32 mouse cellular contexts compared by ENCODE assay signal in genomic region chr8:71388267-71388666, GRCm38 (mm10). TPM values are rescaled to one million over a fixed set of nuclear protein-coding genes. Genes with fewer than 3 reads are reported as not detected.
DNase-seq lines count a peak whose midpoint lies in the region; ATAC-seq and TF ChIP-seq lines count a peak whose summit lies in the region.
"Had no signal": no experiment of that assay in that cellular context is flagged by ENCODE, and none has a peak within 500 bp of the region (broad histone marks: within the 10 kb centered on the region; RNA-seq: fewer than 3 reads in every experiment).

No protein-coding gene starts in this region.

- no peak for TF ChIP-seq CTCF in gastrocnemius, adult 2 months (IDR thresholded peaks at IDR 0.05)
- TF ChIP-seq CTCF in liver, adult 2 months (IDR thresholded peaks at IDR 0.05; ENCODE audit: low read depth, low read length): no peak
- no peak for TF ChIP-seq CTCF in liver, postnatal 0 days (IDR thresholded peaks at IDR 0.05; ENCODE audit: low read depth)
- no peak for TF ChIP-seq CTCF in stomach, postnatal 0 days (IDR thresholded peaks at IDR 0.05; ENCODE audit: low read depth)

- ATAC-seq in liver, postnatal 0 days: no peak
- ATAC-seq in granulocyte monocyte progenitor cell, adult 5-6 weeks (replicated peaks; ENCODE audit: poor library complexity, severe bottlenecking): peak; percentile 55
- ATAC-seq in megakaryocyte, adult 5-6 weeks (ENCODE audit: poor library complexity, severe bottlenecking): peak; percentile 73
- ATAC-seq in stomach, postnatal 0 days (ENCODE audit: low FRiP score, low TSS enrichment): no peak
- ATAC-seq: forebrain, embryonic 16.5 days; hindbrain, postnatal 0 days; intestine, embryonic 15.5 days; Patski had no signal

- H3K4me3 ChIP-seq in gastrocnemius, adult 2 months: no peak overlapping the region
- no peak overlapping the region for H3K4me3 ChIP-seq in liver, adult 2 months (ENCODE audit: insufficient read depth, low read depth, low read length)
- H3K4me3 ChIP-seq in liver, postnatal 0 days (ENCODE audit: low read depth, low read length): no peak overlapping the region
- H3K4me3 ChIP-seq in stomach, postnatal 0 days (ENCODE audit: low read depth, low read length): no peak overlapping the region
- H3K4me3 ChIP-seq: embryonic facial prominence, embryonic 13.5 days; forebrain, embryonic 10.5 days; heart, embryonic 15.5 days; hindbrain, embryonic 12.5 days; intestine, embryonic 15.5 days; limb, embryonic 12.5 days; myocyte; neural tube, embryonic 13.5 days had no signal

- H3K9me3 ChIP-seq in liver, postnatal 0 days (ENCODE audit: low read length): no peaks in the 10 kb centered on the region
- H3K9me3 ChIP-seq in stomach, postnatal 0 days (ENCODE audit: control insufficient read depth, low read length): no peaks in the 10 kb centered on the region
- H3K9me3 ChIP-seq: embryonic facial prominence, embryonic 13.5 days; forebrain, embryonic 10.5 days; G1E; heart, embryonic 15.5 days; hindbrain, embryonic 12.5 days; intestine, embryonic 15.5 days; limb, embryonic 12.5 days; neural tube, embryonic 13.5 days had no signal

- H3K4me2 ChIP-seq in liver, postnatal 0 days (ENCODE audit: low read depth, low read length): no peak overlapping the region
- no peak overlapping the region for H3K4me2 ChIP-seq in stomach, postnatal 0 days (replicated peaks; ENCODE audit: low read depth)
- H3K4me2 ChIP-seq: embryonic facial prominence, embryonic 13.5 days; heart, embryonic 15.5 days; hindbrain, embryonic 12.5 days; intestine, embryonic 15.5 days; limb, embryonic 12.5 days; liver, embryonic 11.5 days; midbrain, embryonic 11.5 days; neural tube, embryonic 13.5 days had no signal

- intact Hi-C loops in gastrocnemius, adult 2 months (cut with DNase I): no loop called here
- intact Hi-C loops in gastrocnemius, postnatal 14 days (cut with DNase I; ENCODE audit: low total_unique reads): no loop called here

- no peak for TF ChIP-seq EP300 in liver, postnatal 0 days (IDR thresholded peaks at IDR 0.05; ENCODE audit: low read depth)
- no peak for TF ChIP-seq EP300 in stomach, postnatal 0 days (optimal IDR thresholded peaks at IDR 0.05)

- no peak overlapping the region for H3K9ac ChIP-seq in liver, adult 2 months (ENCODE audit: low read depth, low read length)
- H3K9ac ChIP-seq in liver, postnatal 0 days (replicated peaks): no peak overlapping the region
- no peak overlapping the region for H3K9ac ChIP-seq in stomach, postnatal 0 days (ENCODE audit: low read length)
- H3K9ac ChIP-seq: embryonic facial prominence, embryonic 13.5 days; heart, embryonic 15.5 days; hindbrain, embryonic 12.5 days; intestine, embryonic 15.5 days; limb, embryonic 12.5 days; neural tube, embryonic 13.5 days had no signal

- 56% methylated on average over 1 of the region's 1 CpGs for WGBS in liver, adult 2 months
- WGBS in liver, postnatal 0 days (ENCODE audit: insufficient replicate concordance): 30% methylated on average over 1 of the region's 1 CpGs
- WGBS in stomach, postnatal 0 days: 41% methylated on average over 1 of the region's 1 CpGs

- DNase-seq in gastrocnemius, adult 2 months: no peak
- no peak for DNase-seq in gastrocnemius, postnatal 14 days
- DNase-seq in liver, adult 2 months (ENCODE audit: extremely low read depth, low read depth, low spot score): peak; percentile 23
- DNase-seq in liver, postnatal 0 days: no peak
- no peak for DNase-seq in stomach, postnatal 0 days (ENCODE audit: low spot score)
- no peak for DNase-seq in frontal cortex, postnatal 25 days (ENCODE audit: low spot score in 2 of 2)
- DNase-seq: adrenal gland, postnatal 10 days; cerebellum, postnatal 10 days; gastrocnemius, postnatal 10 days; kidney, adult 8-10 months; kidney, postnatal 10 days; layer of hippocampus, adult 9-11 months; right cerebral cortex, postnatal 4 days; thymus, postnatal 25 days had no signal

- no peaks in the 10 kb centered on the region for H3K79me2 ChIP-seq in liver, adult 2 months (ENCODE audit: control insufficient read depth, insufficient read depth, low read length)

- no peak for TF ChIP-seq POLR2A in liver, adult 2 months (IDR thresholded peaks at IDR 0.05; ENCODE audit: extremely low read depth, insufficient read depth, low read length)

- H3K27ac ChIP-seq in gastrocnemius, adult 2 months: peak overlapping the region; percentile 70
- H3K27ac ChIP-seq in liver, adult 2 months (replicated peaks; ENCODE audit: insufficient read depth, low read depth, low read length): no peak overlapping the region
- no peak overlapping the region for H3K27ac ChIP-seq in liver, postnatal 0 days (ENCODE audit: low read depth)
- H3K27ac ChIP-seq in stomach, postnatal 0 days (replicated peaks): no peak overlapping the region
- H3K27ac ChIP-seq: embryonic facial prominence, embryonic 13.5 days; forebrain, embryonic 10.5 days; heart, embryonic 15.5 days; hindbrain, embryonic 12.5 days; hindbrain, postnatal 0 days; intestine, embryonic 15.5 days; limb, embryonic 12.5 days; neural tube, embryonic 13.5 days had no signal

- H3K4me1 ChIP-seq in liver, adult 2 months (ENCODE audit: control insufficient read depth, insufficient read depth, low read length): peaks cover 9% of the 10 kb centered on the region; the same call in 1 of the 2 replicates
- peaks cover 9% of the 10 kb centered on the region for H3K4me1 ChIP-seq in liver, postnatal 0 days (ENCODE audit: insufficient read depth)
- H3K4me1 ChIP-seq in stomach, postnatal 0 days (replicated peaks; ENCODE audit: control insufficient read depth, insufficient read depth): no peaks in the 10 kb centered on the region; the same call in 1 of the 2 replicates
- H3K4me1 ChIP-seq: hindbrain, embryonic 12.5 days had no signal

- H3K27me3 ChIP-seq in liver, adult 2 months (ENCODE audit: control insufficient read depth, insufficient read depth, low read length): no peaks in the 10 kb centered on the region
- H3K27me3 ChIP-seq in liver, postnatal 0 days (ENCODE audit: insufficient read depth, low read length): no peaks in the 10 kb centered on the region
- no peaks in the 10 kb centered on the region for H3K27me3 ChIP-seq in stomach, postnatal 0 days (ENCODE audit: control insufficient read depth, insufficient read depth, low read length)
- H3K27me3 ChIP-seq: embryonic facial prominence, embryonic 13.5 days; heart, embryonic 15.5 days; hindbrain, embryonic 12.5 days; intestine, embryonic 15.5 days; limb, embryonic 12.5 days; neural tube, embryonic 13.5 days; Patski had no signal

- H3K36me3 ChIP-seq in liver, adult 2 months (ENCODE audit: control insufficient read depth, insufficient read depth, low read length): no peaks in the 10 kb centered on the region
- H3K36me3 ChIP-seq in liver, postnatal 0 days (replicated peaks; ENCODE audit: insufficient read depth, low read length): no peaks in the 10 kb centered on the region
- no peaks in the 10 kb centered on the region for H3K36me3 ChIP-seq in stomach, postnatal 0 days (ENCODE audit: control insufficient read depth, insufficient read depth, low read length)
- H3K36me3 ChIP-seq: embryonic facial prominence, embryonic 13.5 days; forebrain, embryonic 10.5 days; G1E; heart, embryonic 15.5 days; hindbrain, embryonic 12.5 days; intestine, embryonic 15.5 days; limb, embryonic 12.5 days; neural tube, embryonic 13.5 days had no signal

RNA-seq across cellular contexts. Expression of gene Nr2f6, which starts 6.5 kb away (rescaled TPM):
- 10 to 100 TPM; 19.6 to 21.9 TPM for total RNA-seq in gastrocnemius, adult 2 months (2021)
- 10 to 100 TPM; 16.0 to 21.5 TPM for total RNA-seq in gastrocnemius, postnatal 14 days (2021)
- total RNA-seq in liver, adult 2 months (2014; rRNA removed): 73.9 and 117 TPM in 2 replicates
- 319 and 341 TPM in 2 replicates for polyA plus RNA-seq in liver, adult 2 months (2012; rRNA removed)
- 38.0 and 46.6 TPM in 2 replicates for polyA plus RNA-seq in liver, postnatal 0 days (2015; fragmentation: Nextera tagmentation; extraction: Ambion mirVana)
- 1.3 and 7.5 TPM in 2 replicates for total RNA-seq in granulocyte monocyte progenitor cell, adult 5-6 weeks (2014; fragmentation: Nextera tagmentation)
- 3.3 and 4.1 TPM in 2 replicates for total RNA-seq in granulocyte monocyte progenitor cell, adult 5-6 weeks (2017)
- 8.2 and 13.8 TPM in 2 replicates for total RNA-seq in megakaryocyte, adult 5-6 weeks (2015)
- total RNA-seq in megakaryocyte, adult 5-6 weeks (2017): 6.9 and 9.1 TPM in 2 replicates
- 47.0 and 56.1 TPM in 2 replicates for polyA plus RNA-seq in stomach, postnatal 0 days (2015; fragmentation: Nextera tagmentation; extraction: Ambion mirVana)

RNA-seq across cellular contexts. Expression of gene Ushbp1, which starts 7.3 kb away (rescaled TPM):
- total RNA-seq in gastrocnemius, adult 2 months (2021): 1 to 10 TPM; 6.4 to 9.3 TPM
- 10 to 100 TPM; 11.0 to 12.9 TPM for total RNA-seq in gastrocnemius, postnatal 14 days (2021)
- 7.9 and 9.7 TPM in 2 replicates for total RNA-seq in liver, adult 2 months (2014; rRNA removed)
- 7.9 and 13.6 TPM in 2 replicates for polyA plus RNA-seq in liver, adult 2 months (2012; rRNA removed)
- polyA plus RNA-seq in liver, postnatal 0 days (2015; fragmentation: Nextera tagmentation; extraction: Ambion mirVana): 4.6 and 5.6 TPM in 2 replicates
- total RNA-seq in granulocyte monocyte progenitor cell, adult 5-6 weeks (2014; fragmentation: Nextera tagmentation): not detected in 2 replicates
- total RNA-seq in granulocyte monocyte progenitor cell, adult 5-6 weeks (2017): not detected in 2 replicates
- total RNA-seq in megakaryocyte, adult 5-6 weeks (2015): not detected in 2 replicates
- not detected in 2 replicates for total RNA-seq in megakaryocyte, adult 5-6 weeks (2017)
- 4.1 and 4.5 TPM in 2 replicates for polyA plus RNA-seq in stomach, postnatal 0 days (2015; fragmentation: Nextera tagmentation; extraction: Ambion mirVana)
- total RNA-seq: common myeloid progenitor, adult 5-6 weeks had no signal

RNA-seq across cellular contexts. Expression of gene Babam1, which starts 8.4 kb away (rescaled TPM):
- total RNA-seq in gastrocnemius, adult 2 months (2021): 10 to 100 TPM; 60.8 to 69.6 TPM
- 10 to 100 TPM; 61.3 to 66.5 TPM for total RNA-seq in gastrocnemius, postnatal 14 days (2021)
- 42.7 and 44.8 TPM in 2 replicates for total RNA-seq in liver, adult 2 months (2014; rRNA removed)
- 98.5 and 106 TPM in 2 replicates for polyA plus RNA-seq in liver, adult 2 months (2012; rRNA removed)
- 40.0 and 40.7 TPM in 2 replicates for polyA plus RNA-seq in liver, postnatal 0 days (2015; fragmentation: Nextera tagmentation; extraction: Ambion mirVana)
- 70.0 and 84.9 TPM in 2 replicates for total RNA-seq in granulocyte monocyte progenitor cell, adult 5-6 weeks (2014; fragmentation: Nextera tagmentation)
- 98.5 and 101 TPM in 2 replicates for total RNA-seq in granulocyte monocyte progenitor cell, adult 5-6 weeks (2017)
- 62.0 and 66.6 TPM in 2 replicates for total RNA-seq in megakaryocyte, adult 5-6 weeks (2015)
- 108 and 110 TPM in 2 replicates for total RNA-seq in megakaryocyte, adult 5-6 weeks (2017)
- polyA plus RNA-seq in stomach, postnatal 0 days (2015; fragmentation: Nextera tagmentation; extraction: Ambion mirVana): 54.7 and 61.7 TPM in 2 replicates

RNA-seq across cellular contexts. Expression of gene Ocel1, which starts 17.2 kb away (rescaled TPM):
- total RNA-seq in gastrocnemius, adult 2 months (2021): 1 to 10 TPM; 6.0 to 8.4 TPM
- 1 to 10 TPM; 5.9 to 7.5 TPM for total RNA-seq in gastrocnemius, postnatal 14 days (2021)
- total RNA-seq in liver, adult 2 months (2014; rRNA removed): 8.0 and 8.1 TPM in 2 replicates
- polyA plus RNA-seq in liver, adult 2 months (2012; rRNA removed): 9.2 and 17.1 TPM in 2 replicates
- polyA plus RNA-seq in liver, postnatal 0 days (2015; fragmentation: Nextera tagmentation; extraction: Ambion mirVana): 5.3 and 5.9 TPM in 2 replicates
- total RNA-seq in granulocyte monocyte progenitor cell, adult 5-6 weeks (2014; fragmentation: Nextera tagmentation): 8.8 and 12.4 TPM in 2 replicates
- total RNA-seq in granulocyte monocyte progenitor cell, adult 5-6 weeks (2017): 8.9 TPM in 2 replicates
- total RNA-seq in megakaryocyte, adult 5-6 weeks (2015): 8.7 and 8.9 TPM in 2 replicates
- 16.2 and 18.5 TPM in 2 replicates for total RNA-seq in megakaryocyte, adult 5-6 weeks (2017)
- polyA plus RNA-seq in stomach, postnatal 0 days (2015; fragmentation: Nextera tagmentation; extraction: Ambion mirVana): 8.2 and 9.1 TPM in 2 replicates

RNA-seq across cellular contexts. Expression of gene Ankle1, which starts 17.5 kb away (rescaled TPM):
- total RNA-seq in gastrocnemius, adult 2 months (2021): not detected
- total RNA-seq in gastrocnemius, postnatal 14 days (2021): under 1 TPM; 0.78 to 0.86 TPM
- total RNA-seq in liver, adult 2 months (2014; rRNA removed): 0.09 and 0.34 TPM in 2 replicates
- 0.11 and 0.22 TPM in 2 replicates for polyA plus RNA-seq in liver, adult 2 months (2012; rRNA removed)
- 11.4 and 11.9 TPM in 2 replicates for polyA plus RNA-seq in liver, postnatal 0 days (2015; fragmentation: Nextera tagmentation; extraction: Ambion mirVana)
- 11.1 and 11.7 TPM in 2 replicates for total RNA-seq in granulocyte monocyte progenitor cell, adult 5-6 weeks (2014; fragmentation: Nextera tagmentation)
- total RNA-seq in granulocyte monocyte progenitor cell, adult 5-6 weeks (2017): 11.3 and 12.4 TPM in 2 replicates
- total RNA-seq in megakaryocyte, adult 5-6 weeks (2015): 14.4 TPM in 2 replicates
- 13.5 and 16.1 TPM in 2 replicates for total RNA-seq in megakaryocyte, adult 5-6 weeks (2017)
- polyA plus RNA-seq in stomach, postnatal 0 days (2015; fragmentation: Nextera tagmentation; extraction: Ambion mirVana): 5.0 and 6.4 TPM in 2 replicates
- total RNA-seq: heart, adult 18-20 months had no signal

Comparison
In these comparisons a context has a peak if more than half of its experiments do, and no peak if none do; other contexts are left out.
1. ATAC-seq: peak in granulocyte monocyte progenitor cell, adult 5-6 weeks (single experiment) and megakaryocyte, adult 5-6 weeks (single experiment); none in liver, postnatal 0 days (single experiment) and stomach, postnatal 0 days (single experiment).